Mouse (Mus musculus) intestine, embryonic 16.5 days (tissue): ENCODE results near the gene Celf3. TPM values are rescaled to one million over a fixed set of nuclear protein-coding genes. Genes with fewer than 3 reads are reported as not detected.

ENCODE experiments used
- ATAC-seq: fragments of 200-750 bp; cut with Nextera tagmentation; 2 replicates; pipeline ENCODE4 v1.8.0; 2017; ENCODE audit warnings: moderate TSS enrichment, moderate library complexity
- H3K27ac ChIP-seq: fragments of 300-500 bp; sonication (generic); 2 replicates; pipeline ENCODE4 v1.5.1; 2014; ENCODE audit warnings: mild to moderate bottlenecking, low read length
- H3K27me3 ChIP-seq: fragments of 300-500 bp; sonication (generic); replicated peaks from 2 replicates; pipeline ENCODE4 v1.6.1; 2014; ENCODE audit warnings: low read length, control low read depth, mixed read lengths; ENCODE audit not compliant: control insufficient read depth, insufficient read depth
- H3K36me3 ChIP-seq: fragments of 300-500 bp; sonication (generic); 2 replicates; pipeline ENCODE4 v1.6.1; 2014; ENCODE audit warnings: low read length, control low read depth; ENCODE audit not compliant: control insufficient read depth, insufficient read depth
- H3K4me1 ChIP-seq: fragments of 300-500 bp; sonication (generic); 2 replicates; pipeline ENCODE4 v1.6.1; 2014; ENCODE audit warnings: low read length, control low read depth, mixed read lengths; ENCODE audit not compliant: control insufficient read depth, insufficient read depth
- H3K4me2 ChIP-seq: fragments of 300-500 bp; sonication (generic); 2 replicates; pipeline ENCODE4 v1.6.1; 2014; ENCODE audit warnings: low read depth, low read length, control low read depth
- H3K4me3 ChIP-seq: fragments of 300-500 bp; sonication (generic); 2 replicates; pipeline ENCODE4 v1.5.1; 2014; ENCODE audit warnings: mild to moderate bottlenecking, low read length
- H3K9ac ChIP-seq: fragments of 300-500 bp; sonication (generic); 2 replicates; pipeline ENCODE4 v1.6.1; 2014; ENCODE audit warnings: low read depth, low read length
- H3K9me3 ChIP-seq: fragments of 300-500 bp; sonication (generic); 2 replicates; pipeline ENCODE4 v1.6.1; 2016; ENCODE audit warnings: low read length, control low read depth; ENCODE audit not compliant: control insufficient read depth
- WGBS: fragments of 180-500 bp; shearing (Covaris S2); extraction: QIAGEN DNeasy Blood & Tissue Kit; methylation state at CpG from one replicate; pipeline ENCODE4 v1.1.7; 2014; 5-methylcytosine and 5-hydroxymethylcytosine counted together
- polyA plus RNA-seq: library from polyadenylated mRNA; unstranded; fragments of >200 nt; fragmentation: Nextera tagmentation; extraction: Ambion mirVana; gene quantifications from 2 replicates; pipeline ENCODE4 v1.2.1, GENCODE M21; 2015

Gene Celf3
- polyA plus RNA-seq, 1 experiment from 2014 or later: 24.1 TPM

GRCm38 (mm10) chr3:94457055-94457454, 21.0 kb upstream of the Celf3 start:
- H3K4me1 ChIP-seq: 0 out of 2 replicates have a peak, but pooled peaks cover 3% of the 10 kb centered on the region
- no peak for ATAC-seq
- no peak overlapping the region for H3K4me3 ChIP-seq
- no peaks in the 10 kb centered on the region for H3K27me3 ChIP-seq
- H3K27ac ChIP-seq: no peak overlapping the region
- H3K9me3 ChIP-seq: no peaks in the 10 kb centered on the region
- H3K4me2 ChIP-seq: no peak overlapping the region
- 75% methylated on average over 3 of the region's 3 CpGs for WGBS
- no peaks in the 10 kb centered on the region for H3K36me3 ChIP-seq
- H3K9ac ChIP-seq: no peak overlapping the region

GRCm38 (mm10) chr3:94459834-94460233, 18.3 kb upstream of the Celf3 start:
- WGBS: 93% methylated on average over 2 of the region's 2 CpGs
- no peak for ATAC-seq
- no peaks in the 10 kb centered on the region for H3K9me3 ChIP-seq
- H3K27ac ChIP-seq: no peak overlapping the region
- H3K27me3 ChIP-seq: no peaks in the 10 kb centered on the region
- no peaks in the 10 kb centered on the region for H3K36me3 ChIP-seq
- H3K4me2 ChIP-seq: no peak overlapping the region
- 0 out of 2 replicates have a peak, but pooled peaks cover 3% of the 10 kb centered on the region for H3K4me1 ChIP-seq
- H3K4me3 ChIP-seq: no peak overlapping the region
- no peak overlapping the region for H3K9ac ChIP-seq

- ATAC-seq: no peak
- no peaks in the 10 kb centered on the region for H3K9me3 ChIP-seq
- no peak overlapping the region for H3K4me2 ChIP-seq
- no peak overlapping the region for H3K4me3 ChIP-seq
- H3K9ac ChIP-seq: no peak overlapping the region
- WGBS: 51% methylated on average over 11 of the region's 11 CpGs
- H3K27ac ChIP-seq: no peak overlapping the region
- no peaks in the 10 kb centered on the region for H3K36me3 ChIP-seq
- no peaks in the 10 kb centered on the region for H3K4me1 ChIP-seq
- H3K27me3 ChIP-seq: no peaks in the 10 kb centered on the region
These were observed 14.0 kb upstream of the Celf3 start for GRCm38 (mm10) chr3:94463926-94464578.

GRCm38 (mm10) chr3:94465632-94466430, 12.3 kb upstream of the Celf3 start:
- no peak overlapping the region for H3K27ac ChIP-seq
- WGBS: 75% methylated on average over 13 of the region's 13 CpGs
- no peaks in the 10 kb centered on the region for H3K4me1 ChIP-seq
- no peaks in the 10 kb centered on the region for H3K36me3 ChIP-seq
- no peaks in the 10 kb centered on the region for H3K9me3 ChIP-seq
- ATAC-seq: no peak
- no peaks in the 10 kb centered on the region for H3K27me3 ChIP-seq
- H3K4me2 ChIP-seq: no peak overlapping the region
- no peak overlapping the region for H3K4me3 ChIP-seq
- H3K9ac ChIP-seq: no peak overlapping the region

- Histone ChIP-seq H3K4me3 (no peak overlapping the region), H3K9ac (no peak overlapping the region), H3K36me3 (no peaks in the 10 kb centered on the region), H3K27ac (no peak overlapping the region), H3K4me2 (no peak overlapping the region), H3K27me3 (no peaks in the 10 kb centered on the region), H3K4me1 (peaks cover 8% of the 10 kb centered on the region; the same call in 1 of the 2 replicates), H3K9me3 (no peaks in the 10 kb centered on the region)
- WGBS: 57% methylated on average over 3 of the region's 3 CpGs
- no peak for ATAC-seq
These were observed 9.2 kb upstream of the Celf3 start for GRCm38 (mm10) chr3:94468931-94469330.

- Histone ChIP-seq H3K4me2 (peak overlapping the region; percentile 49), H3K36me3 (no peaks in the 10 kb centered on the region), H3K27ac (peak overlapping the region; percentile 63), H3K9ac (0 out of 2 replicates have a peak overlapping the region, but pooled peaks have one; percentile 30), H3K9me3 (no peaks in the 10 kb centered on the region), H3K4me1 (peaks cover 10% of the 10 kb centered on the region; the same call in 1 of the 2 replicates), H3K27me3 (no peaks in the 10 kb centered on the region), H3K4me3 (peak overlapping the region; percentile 27)
- 13% methylated on average over 28 of the region's 28 CpGs for WGBS
- peak; percentile 86 for ATAC-seq
These were observed 5.5 kb upstream of the Celf3 start for GRCm38 (mm10) chr3:94472447-94473114.

- H3K27ac ChIP-seq: peak overlapping the region; percentile 63
- ATAC-seq: peak; percentile 23; the same call in 1 of the 2 replicates
- no peak overlapping the region for H3K9ac ChIP-seq
- H3K36me3 ChIP-seq: no peaks in the 10 kb centered on the region
- no peak overlapping the region for H3K4me3 ChIP-seq
- peaks cover 10% of the 10 kb centered on the region; the same call in 1 of the 2 replicates for H3K4me1 ChIP-seq
- H3K27me3 ChIP-seq: no peaks in the 10 kb centered on the region
- no peaks in the 10 kb centered on the region for H3K9me3 ChIP-seq
- 39% methylated on average over 10 of the region's 10 CpGs for WGBS
- peak overlapping the region; percentile 49; the same call in 1 of the 2 replicates for H3K4me2 ChIP-seq
These were observed 5.0 kb upstream of the Celf3 start for GRCm38 (mm10) chr3:94473115-94473505.

- H3K9ac ChIP-seq: no peak overlapping the region
- H3K36me3 ChIP-seq: no peaks in the 10 kb centered on the region
- peaks cover 10% of the 10 kb centered on the region; the same call in 1 of the 2 replicates for H3K4me1 ChIP-seq
- no peak for ATAC-seq
- H3K27me3 ChIP-seq: no peaks in the 10 kb centered on the region; the same call in 1 of the 2 replicates
- 46% methylated on average over 5 of the region's 5 CpGs for WGBS
- H3K27ac ChIP-seq: no peak overlapping the region
- H3K9me3 ChIP-seq: no peaks in the 10 kb centered on the region
- H3K4me3 ChIP-seq: no peak overlapping the region
- H3K4me2 ChIP-seq: no peak overlapping the region
These were observed 4.4 kb upstream of the Celf3 start for GRCm38 (mm10) chr3:94473567-94474232.
